Mouse (Mus musculus) midbrain, embryonic 15.5 days (tissue): ENCODE results near the gene Spata5. TPM values are rescaled to one million over a fixed set of nuclear protein-coding genes. Genes with fewer than 3 reads are reported as not detected.

Experiments
- ATAC-seq: fragments of 200-750 bp; cut with Nextera tagmentation; replicated peaks from 2 replicates; pipeline ENCODE4 v1.8.0; 2017; ENCODE audit warnings: moderate TSS enrichment
- H3K27ac ChIP-seq: fragments of 300-500 bp; sonication (generic); 2 replicates; pipeline ENCODE4 v1.5.1; 2015; ENCODE audit warnings: mild to moderate bottlenecking, inconsistent platforms
- H3K27me3 ChIP-seq: fragments of 300-500 bp; sonication (generic); replicated peaks from 2 replicates; pipeline ENCODE4 v1.6.1; 2015; ENCODE audit warnings: inconsistent platforms
- H3K36me3 ChIP-seq: fragments of 300-500 bp; sonication (generic); replicated peaks from 2 replicates; pipeline ENCODE4 v1.6.1; 2015; ENCODE audit warnings: inconsistent platforms
- H3K4me1 ChIP-seq: fragments of 300-500 bp; sonication (generic); 2 replicates; pipeline ENCODE4 v1.6.1; 2015; ENCODE audit warnings: inconsistent platforms
- H3K4me2 ChIP-seq: fragments of 300-500 bp; sonication (generic); 2 replicates; pipeline ENCODE4 v1.6.1; 2015; ENCODE audit warnings: inconsistent platforms, mild to moderate bottlenecking, moderate library complexity
- H3K4me3 ChIP-seq: fragments of 300-500 bp; sonication (generic); 2 replicates; pipeline ENCODE4 v1.5.1; 2015; ENCODE audit warnings: mild to moderate bottlenecking, inconsistent platforms
- H3K9ac ChIP-seq: fragments of 300-500 bp; sonication (generic); 2 replicates; pipeline ENCODE4 v1.6.1; 2015; ENCODE audit warnings: mild to moderate bottlenecking, inconsistent platforms
- H3K9me3 ChIP-seq: fragments of 300-500 bp; sonication (generic); 2 replicates; pipeline ENCODE4 v1.6.1; 2016; ENCODE audit warnings: inconsistent platforms
- WGBS: fragments of 180-500 bp; shearing (Covaris S2); methylation state at CpG from one replicate; pipeline ENCODE4 v1.1.7; 2015; ENCODE audit warnings: mixed read lengths; 5-methylcytosine and 5-hydroxymethylcytosine counted together
- polyA plus RNA-seq: library from polyadenylated mRNA; unstranded; fragments of >200 nt; fragmentation: Nextera tagmentation; extraction: Ambion mirVana; gene quantifications from 2 replicates; pipeline ENCODE4 v1.2.1, GENCODE M21; 2015

Spata5 gene
- polyA plus RNA-seq, 1 experiment from 2014 or later, result 36.2 TPM

DNA sequence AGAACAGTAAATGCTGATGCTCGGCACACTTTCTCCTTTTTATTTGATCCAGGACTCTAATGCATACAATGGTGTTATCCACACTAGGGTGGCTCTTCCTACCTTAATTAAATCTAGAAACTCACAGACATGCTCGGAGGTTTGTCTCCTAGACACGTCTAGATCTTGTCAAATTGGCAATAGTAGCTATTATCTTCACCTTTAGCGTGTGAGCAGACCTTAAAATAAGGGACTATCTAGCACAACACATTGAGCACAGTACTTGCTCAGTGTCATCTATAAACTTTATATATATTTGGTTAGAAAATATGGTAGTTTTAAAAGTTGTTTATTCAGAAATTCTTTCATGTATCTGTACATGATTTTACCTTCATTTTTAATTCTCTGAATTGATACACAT lies 126.7 kb downstream of the Spata5 start:
- H3K27me3 ChIP-seq, result no peaks in the 10 kb centered on the region
- no peak overlapping the region for H3K9ac ChIP-seq
- no peak overlapping the region for H3K4me2 ChIP-seq
- no peaks in the 10 kb centered on the region for H3K36me3 ChIP-seq
- H3K27ac ChIP-seq, result no peak overlapping the region
- WGBS, result 82% methylated on average over 4 of the region's 4 CpGs
- no peaks in the 10 kb centered on the region for H3K9me3 ChIP-seq
- no peak for ATAC-seq
- H3K4me1 ChIP-seq, result no peaks in the 10 kb centered on the region
- H3K4me3 ChIP-seq, result no peak overlapping the region

DNA sequence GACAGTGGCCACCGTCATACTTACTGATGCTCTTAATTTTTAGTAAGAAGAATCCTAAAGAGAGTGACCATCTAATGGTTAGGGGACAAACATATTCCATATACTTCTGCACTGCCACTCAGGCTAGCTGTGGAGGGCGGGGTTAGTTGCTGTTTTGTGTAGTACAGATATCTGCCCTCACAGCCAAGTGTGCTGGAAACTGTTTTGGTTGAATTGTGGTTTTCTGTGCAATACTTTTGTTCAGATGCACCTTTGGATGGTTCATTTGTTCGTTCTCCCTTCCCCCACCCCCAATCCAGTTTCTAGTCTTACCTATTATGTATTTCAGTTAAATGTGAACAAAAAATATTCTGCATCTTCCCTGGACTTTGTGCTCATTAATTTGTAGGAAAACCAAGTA lies 130.5 kb downstream of the Spata5 start:
- H3K4me2 ChIP-seq, result no peak overlapping the region
- no peaks in the 10 kb centered on the region for H3K27me3 ChIP-seq
- no peak overlapping the region for H3K4me3 ChIP-seq
- no peaks in the 10 kb centered on the region for H3K9me3 ChIP-seq
- 91% methylated on average over 3 of the region's 3 CpGs for WGBS
- ATAC-seq, result no peak
- no peak overlapping the region for H3K27ac ChIP-seq
- no peaks in the 10 kb centered on the region for H3K36me3 ChIP-seq
- H3K4me1 ChIP-seq, result no peaks in the 10 kb centered on the region
- H3K9ac ChIP-seq, result no peak overlapping the region

DNA sequence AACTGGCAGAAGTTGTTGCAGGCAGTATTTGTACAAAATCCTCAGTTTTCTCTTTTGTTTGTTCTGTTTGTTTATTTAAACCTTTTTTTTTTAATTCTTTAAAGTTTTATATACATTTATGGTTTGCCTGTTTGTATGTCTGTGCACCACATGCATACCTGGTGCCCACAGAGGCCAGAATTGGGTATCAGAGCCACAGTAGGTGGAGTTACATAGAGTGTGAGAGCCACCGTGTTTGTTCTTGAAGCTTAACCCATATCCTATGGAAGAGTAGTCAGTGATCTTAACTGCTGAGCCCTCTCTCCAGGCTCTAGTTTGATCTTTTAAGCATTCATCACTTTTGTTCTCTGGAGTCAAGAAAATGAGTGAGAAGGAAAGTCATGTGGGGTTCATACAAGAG lies 130.9 kb downstream of the Spata5 start:
- no peaks in the 10 kb centered on the region for H3K36me3 ChIP-seq
- H3K4me2 ChIP-seq, result no peak overlapping the region
- no peak overlapping the region for H3K9ac ChIP-seq
- no peak overlapping the region for H3K27ac ChIP-seq
- H3K27me3 ChIP-seq, result no peaks in the 10 kb centered on the region
- 49% methylated on average over 1 of the region's 1 CpGs for WGBS
- no peak for ATAC-seq
- H3K4me3 ChIP-seq, result no peak overlapping the region
- no peaks in the 10 kb centered on the region for H3K4me1 ChIP-seq
- no peaks in the 10 kb centered on the region for H3K9me3 ChIP-seq

DNA sequence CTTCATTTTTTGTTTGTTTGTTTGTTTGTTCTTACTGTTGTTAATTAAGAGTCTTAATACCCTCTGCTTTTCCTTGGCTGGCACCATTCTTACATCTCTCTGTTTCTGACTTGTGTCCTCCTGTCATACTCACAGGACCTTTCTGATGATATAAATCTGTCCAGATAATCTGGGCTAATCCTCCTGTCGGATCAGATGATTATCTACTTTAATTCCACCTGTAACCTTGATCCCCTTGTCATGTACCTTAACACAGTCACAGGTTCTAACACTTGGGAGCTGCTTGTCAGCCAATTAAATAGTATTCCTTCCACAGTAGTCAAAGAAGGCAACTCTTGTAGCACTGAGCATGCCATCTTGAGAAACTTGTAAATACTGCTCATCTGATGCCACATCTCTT lies 131.8 kb downstream of the Spata5 start:
- no peak overlapping the region for H3K4me3 ChIP-seq
- H3K4me2 ChIP-seq, result no peak overlapping the region
- H3K9ac ChIP-seq, result no peak overlapping the region
- 77% methylated on average over 1 of the region's 1 CpGs for WGBS
- no peaks in the 10 kb centered on the region for H3K4me1 ChIP-seq
- H3K9me3 ChIP-seq, result no peaks in the 10 kb centered on the region
- H3K27me3 ChIP-seq, result no peaks in the 10 kb centered on the region
- no peaks in the 10 kb centered on the region for H3K36me3 ChIP-seq
- no peak overlapping the region for H3K27ac ChIP-seq
- ATAC-seq, result no peak

DNA sequence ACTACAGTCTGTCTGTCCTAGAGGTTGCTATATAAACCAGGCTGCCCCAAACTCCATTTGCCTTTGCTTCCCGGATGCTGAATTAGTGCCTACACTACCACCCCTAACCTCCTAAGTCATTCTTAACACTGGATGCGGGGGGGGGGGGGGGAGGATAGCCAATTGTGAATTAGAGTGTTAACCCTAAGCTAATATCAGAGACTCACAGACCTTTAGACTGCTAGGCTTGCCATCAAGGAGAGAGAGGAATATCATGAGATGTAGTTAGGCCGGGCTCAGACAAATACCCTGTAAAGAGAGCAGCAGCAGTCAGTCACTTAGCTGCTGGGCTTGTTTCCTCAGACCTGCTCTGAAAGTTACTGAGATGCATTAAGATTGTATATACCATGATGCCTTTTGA lies 132.5 kb downstream of the Spata5 start:
- H3K4me2 ChIP-seq, result no peak overlapping the region
- H3K27me3 ChIP-seq, result no peaks in the 10 kb centered on the region
- H3K4me1 ChIP-seq, result no peaks in the 10 kb centered on the region
- H3K4me3 ChIP-seq, result no peak overlapping the region
- H3K9me3 ChIP-seq, result no peaks in the 10 kb centered on the region
- WGBS, result 70% methylated on average over 3 of the region's 3 CpGs
- H3K9ac ChIP-seq, result no peak overlapping the region
- no peak overlapping the region for H3K27ac ChIP-seq
- no peaks in the 10 kb centered on the region for H3K36me3 ChIP-seq
- ATAC-seq, result no peak

DNA sequence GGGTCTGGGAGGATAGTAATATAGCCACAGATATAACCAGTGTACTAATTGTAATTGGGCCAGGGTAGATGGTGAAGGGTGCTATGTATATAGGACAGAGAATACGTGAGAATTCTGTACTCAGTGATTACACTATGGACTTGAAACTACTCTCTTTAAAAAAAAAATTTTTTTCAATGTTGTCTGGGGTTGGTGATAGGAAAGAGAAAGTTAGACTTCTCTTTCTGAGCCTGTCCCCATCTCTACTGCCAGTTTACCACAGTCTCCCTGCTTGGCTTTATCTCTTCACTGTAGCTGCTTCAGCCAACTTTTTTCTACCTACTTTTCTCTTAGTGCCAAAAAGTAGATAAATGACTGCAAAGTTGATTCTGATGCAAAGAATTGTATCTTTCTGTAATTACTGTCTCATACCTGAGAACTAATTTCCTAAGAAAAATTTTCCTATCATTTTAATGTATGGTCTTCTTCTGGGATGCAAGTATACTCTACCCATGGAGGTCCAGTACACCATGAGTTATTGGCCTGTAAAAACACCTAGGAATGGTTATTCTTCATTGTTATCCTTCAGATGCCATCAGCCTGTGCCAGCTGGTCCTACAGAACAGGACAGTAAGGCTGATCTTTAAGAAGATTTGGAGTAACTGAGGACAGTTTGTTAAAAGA lies 133.8 kb downstream of the Spata5 start:
- Histone ChIP-seq H3K9me3 (no peaks in the 10 kb centered on the region), H3K9ac (no peak overlapping the region), H3K4me3 (no peak overlapping the region), H3K27me3 (no peaks in the 10 kb centered on the region), H3K4me2 (no peak overlapping the region), H3K27ac (no peak overlapping the region), H3K36me3 (no peaks in the 10 kb centered on the region), H3K4me1 (no peaks in the 10 kb centered on the region)
- no peak for ATAC-seq
- WGBS, result 92% methylated on average over 1 of the region's 1 CpGs

DNA sequence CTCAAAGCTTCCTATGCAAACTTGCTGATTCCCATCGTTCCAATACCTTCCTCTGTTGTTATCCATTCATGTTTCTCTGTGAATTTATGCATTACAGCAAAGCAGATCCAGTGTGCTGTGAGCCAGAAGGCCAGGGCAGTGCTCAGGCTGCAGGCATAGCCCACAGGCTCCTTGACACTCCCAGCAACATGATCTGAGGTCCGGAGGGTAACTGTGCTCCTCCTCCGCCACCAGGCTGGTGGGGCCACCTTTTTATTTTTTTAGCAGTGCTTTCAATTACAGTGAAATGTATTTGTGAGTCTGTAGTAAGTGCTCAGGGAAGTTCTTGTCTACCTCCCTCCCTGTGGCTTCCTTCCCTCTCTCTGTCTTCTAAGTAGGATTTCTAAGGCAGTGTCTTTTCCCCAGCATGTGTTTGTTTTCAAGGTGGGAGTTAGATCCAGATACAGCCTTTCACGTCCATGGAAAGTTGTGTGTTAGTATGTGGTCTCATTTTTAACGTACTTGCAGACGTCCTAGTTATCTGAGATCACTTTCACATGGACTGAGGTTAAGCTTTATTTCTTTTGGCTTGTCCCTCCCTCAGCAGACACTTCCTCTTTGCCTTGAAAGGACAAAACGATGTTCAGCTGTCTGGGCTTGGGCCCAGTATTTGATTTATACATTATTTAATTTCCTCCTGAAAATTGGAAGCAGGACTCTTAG lies 136.9 kb downstream of the Spata5 start:
- H3K27ac ChIP-seq, result no peak overlapping the region
- no peak overlapping the region for H3K4me2 ChIP-seq
- ATAC-seq, result no peak
- WGBS, result 75% methylated on average over 7 of the region's 7 CpGs
- H3K4me3 ChIP-seq, result no peak overlapping the region
- H3K27me3 ChIP-seq, result no peaks in the 10 kb centered on the region
- no peaks in the 10 kb centered on the region for H3K36me3 ChIP-seq
- H3K9ac ChIP-seq, result no peak overlapping the region
- H3K9me3 ChIP-seq, result no peaks in the 10 kb centered on the region
- no peaks in the 10 kb centered on the region for H3K4me1 ChIP-seq

DNA sequence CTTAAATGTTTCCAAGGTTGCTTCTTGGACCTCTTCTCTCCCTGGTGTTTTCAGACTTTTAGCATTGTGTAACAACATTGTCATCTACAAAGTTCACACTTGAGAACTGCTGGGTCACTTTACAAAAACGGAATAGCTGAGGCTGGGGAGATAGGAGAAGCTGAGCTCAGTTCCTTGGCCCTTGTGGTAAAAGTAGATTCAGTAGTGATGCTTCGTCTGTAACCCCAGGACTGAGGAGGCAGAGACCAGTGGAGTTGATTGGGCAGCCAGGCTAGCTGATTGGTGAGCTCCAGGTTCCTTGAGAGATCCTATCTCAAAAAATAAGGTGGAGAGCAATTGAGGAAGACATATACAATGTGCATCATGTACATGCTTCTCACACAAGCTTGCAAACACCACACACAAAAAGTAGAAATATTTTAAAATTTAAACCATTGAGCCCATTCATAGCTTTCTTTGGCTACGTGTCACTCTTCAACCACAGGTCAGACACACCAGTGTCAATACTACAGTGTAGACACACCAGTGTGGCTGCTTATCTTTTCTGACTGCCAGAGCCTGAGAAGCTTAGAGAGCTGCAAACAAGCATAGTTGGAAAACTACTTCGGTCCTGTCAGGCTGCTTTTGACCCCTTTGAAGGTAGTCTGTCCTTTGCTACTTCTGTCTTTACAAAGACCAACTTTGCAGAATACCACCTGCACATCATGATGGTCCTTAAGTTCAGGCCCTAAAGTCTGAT lies 138.2 kb downstream of the Spata5 start:
- H3K27me3 ChIP-seq, result no peaks in the 10 kb centered on the region
- no peaks in the 10 kb centered on the region for H3K36me3 ChIP-seq
- no peaks in the 10 kb centered on the region for H3K9me3 ChIP-seq
- H3K4me1 ChIP-seq, result no peaks in the 10 kb centered on the region
- ATAC-seq, result no peak
- WGBS, result 89% methylated on average over 4 of the region's 4 CpGs
- H3K27ac ChIP-seq, result no peak overlapping the region
- H3K4me2 ChIP-seq, result no peak overlapping the region
- H3K9ac ChIP-seq, result no peak overlapping the region
- no peak overlapping the region for H3K4me3 ChIP-seq

DNA sequence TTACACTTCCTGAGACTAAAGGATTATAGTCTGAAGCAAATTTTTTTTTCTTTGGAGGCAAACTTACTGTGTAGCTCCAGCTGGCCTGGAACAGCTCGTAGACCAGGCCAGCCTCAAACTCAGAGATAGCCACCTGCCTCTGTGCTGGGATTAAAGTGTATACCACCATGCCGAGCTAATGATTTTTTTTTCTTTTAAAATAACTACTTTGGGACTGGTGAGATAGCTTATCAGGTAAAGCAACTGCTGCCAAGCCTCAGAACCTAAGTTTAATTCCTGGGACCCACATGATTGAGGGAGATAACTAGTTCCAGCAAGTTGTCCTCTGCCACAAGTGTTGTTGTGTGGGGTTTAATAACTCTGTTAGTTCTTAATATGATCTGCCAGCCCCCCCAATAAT lies 139.6 kb downstream of the Spata5 start:
- Histone ChIP-seq H3K36me3 (no peaks in the 10 kb centered on the region), H3K4me3 (no peak overlapping the region), H3K9ac (no peak overlapping the region), H3K27me3 (no peaks in the 10 kb centered on the region), H3K27ac (no peak overlapping the region), H3K4me2 (no peak overlapping the region), H3K4me1 (no peaks in the 10 kb centered on the region), H3K9me3 (no peaks in the 10 kb centered on the region)
- 89% methylated on average over 2 of the region's 2 CpGs for WGBS
- ATAC-seq, result no peak

DNA sequence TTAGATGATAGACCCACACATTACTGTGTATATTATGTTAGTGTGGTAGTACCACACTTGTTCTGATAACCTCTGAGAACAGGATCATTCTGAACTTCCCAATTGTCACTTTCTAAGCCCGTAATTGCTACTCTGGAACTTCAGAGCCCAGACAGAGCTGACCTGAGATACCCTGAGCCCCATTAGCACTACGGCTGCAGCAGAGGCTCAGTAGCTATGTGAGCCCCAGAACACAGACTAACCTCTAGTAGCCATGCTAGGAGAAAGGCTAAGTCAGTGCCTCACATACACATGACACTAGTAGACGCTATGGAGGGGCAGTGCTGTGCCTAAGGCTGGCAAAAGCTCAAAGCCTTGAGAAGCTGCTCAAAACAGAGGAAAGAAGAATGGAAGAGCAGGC lies 141.8 kb downstream of the Spata5 start:
- no peaks in the 10 kb centered on the region for H3K27me3 ChIP-seq
- no peak overlapping the region for H3K4me3 ChIP-seq
- no peaks in the 10 kb centered on the region for H3K9me3 ChIP-seq
- 92% methylated on average over 3 of the region's 3 CpGs for WGBS
- no peak overlapping the region for H3K4me2 ChIP-seq
- H3K9ac ChIP-seq, result no peak overlapping the region
- no peak for ATAC-seq
- no peaks in the 10 kb centered on the region for H3K4me1 ChIP-seq
- no peak overlapping the region for H3K27ac ChIP-seq
- H3K36me3 ChIP-seq, result no peaks in the 10 kb centered on the region

DNA sequence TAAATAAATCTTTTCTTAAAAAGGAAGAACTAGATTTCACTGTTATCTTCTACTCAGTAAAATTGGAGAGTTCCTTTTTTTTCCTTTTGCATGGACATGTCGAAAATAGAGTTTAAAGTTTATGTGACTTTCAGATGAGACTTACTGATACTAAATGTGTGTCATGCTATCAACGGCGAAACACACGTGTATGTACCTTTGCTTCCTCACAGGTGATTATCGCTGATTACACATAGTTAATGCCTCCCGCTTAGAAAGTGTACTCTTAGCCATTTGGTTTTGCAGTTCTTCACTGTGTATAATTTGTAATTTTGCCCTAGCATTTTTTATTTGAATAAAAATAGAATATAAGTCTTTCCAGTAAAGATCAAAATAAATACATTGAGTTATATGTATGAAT lies 146.4 kb downstream of the Spata5 start:
- no peaks in the 10 kb centered on the region for H3K9me3 ChIP-seq
- H3K27me3 ChIP-seq, result no peaks in the 10 kb centered on the region
- no peak overlapping the region for H3K4me2 ChIP-seq
- H3K4me1 ChIP-seq, result peaks cover 16% of the 10 kb centered on the region
- no peaks in the 10 kb centered on the region for H3K36me3 ChIP-seq
- 95% methylated on average over 6 of the region's 6 CpGs for WGBS
- no peak for ATAC-seq
- no peak overlapping the region for H3K9ac ChIP-seq
- H3K27ac ChIP-seq, result no peak overlapping the region
- H3K4me3 ChIP-seq, result no peak overlapping the region

DNA sequence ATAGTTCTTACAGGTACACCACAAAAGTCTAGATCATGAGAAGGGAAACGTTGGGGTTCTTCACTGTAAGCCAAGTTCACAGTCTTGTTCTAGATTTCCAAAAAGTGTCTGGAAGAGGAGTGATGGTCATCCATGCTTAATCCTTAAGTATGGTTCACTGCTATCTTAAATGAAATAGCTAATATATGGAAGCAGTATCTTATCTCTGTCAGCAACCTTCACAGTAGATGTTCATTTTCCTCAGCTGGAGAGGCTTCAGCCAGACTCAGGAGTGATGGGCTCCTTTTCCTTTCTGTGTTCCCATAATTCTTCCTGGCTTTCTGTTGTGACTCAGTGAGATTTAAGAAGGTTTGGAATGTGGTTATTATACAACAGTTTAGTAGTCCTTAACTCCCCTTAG lies 147.8 kb downstream of the Spata5 start:
- peaks cover 16% of the 10 kb centered on the region for H3K4me1 ChIP-seq
- H3K36me3 ChIP-seq, result no peaks in the 10 kb centered on the region
- no peak overlapping the region for H3K4me2 ChIP-seq
- H3K9me3 ChIP-seq, result no peaks in the 10 kb centered on the region
- no peak overlapping the region for H3K27ac ChIP-seq
- ATAC-seq, result no peak
- H3K4me3 ChIP-seq, result no peak overlapping the region
- H3K9ac ChIP-seq, result no peak overlapping the region
- WGBS, result 97% methylated on average over 1 of the region's 1 CpGs
- H3K27me3 ChIP-seq, result no peaks in the 10 kb centered on the region

DNA sequence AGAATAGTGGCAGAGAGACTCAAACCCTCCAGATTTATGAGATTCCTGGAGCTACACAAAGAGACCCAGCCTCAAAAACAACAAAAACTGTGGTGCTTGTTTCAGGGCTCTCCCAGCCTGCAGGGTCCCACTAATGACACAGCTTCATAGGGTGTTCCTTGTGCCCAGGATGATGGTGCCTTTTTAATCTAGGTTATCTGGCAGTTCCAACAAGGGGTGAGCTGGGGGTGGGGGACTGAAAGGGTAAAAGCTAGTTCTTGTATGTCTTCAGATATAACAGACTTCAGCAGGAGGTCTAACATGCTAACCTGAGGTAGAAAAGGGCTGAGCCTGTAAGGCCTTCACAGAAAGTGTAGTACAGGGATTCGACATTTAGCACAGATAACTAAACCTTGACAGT lies 149.1 kb downstream of the Spata5 start:
- no peak for ATAC-seq
- 72% methylated on average over 1 of the region's 1 CpGs for WGBS

More for the DNA sequence above, 149.1 kb downstream of the Spata5 start:
- no peaks in the 10 kb centered on the region for H3K9me3 ChIP-seq
- H3K4me3 ChIP-seq, result no peak overlapping the region
- peaks cover 16% of the 10 kb centered on the region for H3K4me1 ChIP-seq
- no peaks in the 10 kb centered on the region for H3K27me3 ChIP-seq
- no peaks in the 10 kb centered on the region for H3K36me3 ChIP-seq
- no peak overlapping the region for H3K4me2 ChIP-seq
- no peak overlapping the region for H3K27ac ChIP-seq
- no peak overlapping the region for H3K9ac ChIP-seq
